Mouse (Mus musculus) CD4-positive, CD25-positive, alpha-beta regulatory T cell, adult 4 months (primary cell): Measurements from ENCODE around the gene Capn2. TPM values are rescaled to one million over a fixed set of nuclear protein-coding genes. Genes with fewer than 3 reads are reported as not detected.

Source experiments
- ATAC-seq: one replicate; pipeline ENCODE4 v1.8.0; 2017
- polyA plus RNA-seq, 2 experiments: library from polyadenylated mRNA; unstranded; fragments of 100-300 nt; shearing (Covaris generic); gene quantifications; one replicate each; pipeline ENCODE4 v1.2.1; 2017

Capn2 gene
- polyA plus RNA-seq, 2 experiments from 2014 or later: 38.3 to 52.4 TPM

GRCm38 (mm10) chr1:182460291-182461244 is 56.8 kb downstream of the Capn2 start:
- no peak for ATAC-seq

GRCm38 (mm10) chr1:182459436-182459835 is 58.0 kb downstream of the Capn2 start:
- ATAC-seq: no peak

GRCm38 (mm10) chr1:182458556-182458955 is 58.9 kb downstream of the Capn2 start:
- no peak for ATAC-seq

GRCm38 (mm10) chr1:182455080-182455479 is 62.3 kb downstream of the Capn2 start:
- no peak for ATAC-seq

- no peak for ATAC-seq
Measured at GRCm38 (mm10) chr1:182452473-182452872, 64.9 kb downstream of the Capn2 start.

GRCm38 (mm10) chr1:182448276-182449035 is 69.0 kb downstream of the Capn2 start:
- ATAC-seq: no peak

- no peak for ATAC-seq
Measured at GRCm38 (mm10) chr1:182444116-182444515, 73.3 kb downstream of the Capn2 start.

- ATAC-seq: no peak
Measured at GRCm38 (mm10) chr1:182441791-182442473, 75.5 kb downstream of the Capn2 start.

- ATAC-seq: no peak
Measured at GRCm38 (mm10) chr1:182439546-182440222, 77.7 kb downstream of the Capn2 start.

- ATAC-seq: no peak
Measured at GRCm38 (mm10) chr1:182436746-182437145, 80.7 kb downstream of the Capn2 start.

- ATAC-seq: no peak
Measured at GRCm38 (mm10) chr1:182432059-182432458, 85.3 kb downstream of the Capn2 start.

GRCm38 (mm10) chr1:182430676-182431075 is 86.7 kb downstream of the Capn2 start:
- no peak for ATAC-seq

- no peak for ATAC-seq
Measured at GRCm38 (mm10) chr1:182429826-182430225, 87.6 kb downstream of the Capn2 start.

GRCm38 (mm10) chr1:182427426-182427825 is 90.0 kb downstream of the Capn2 start:
- ATAC-seq: no peak

GRCm38 (mm10) chr1:182426444-182426843 is 91.0 kb downstream of the Capn2 start:
- ATAC-seq: no peak

- no peak for ATAC-seq
Measured at GRCm38 (mm10) chr1:182425176-182425575, 92.2 kb downstream of the Capn2 start.

GRCm38 (mm10) chr1:182424274-182424673 is 93.1 kb downstream of the Capn2 start:
- no peak for ATAC-seq

GRCm38 (mm10) chr1:182419481-182419880 is 97.9 kb downstream of the Capn2 start:
- no peak for ATAC-seq
